Comparison of ENCODE assay signal across 8 mouse cellular contexts in the genomic region with DNA sequence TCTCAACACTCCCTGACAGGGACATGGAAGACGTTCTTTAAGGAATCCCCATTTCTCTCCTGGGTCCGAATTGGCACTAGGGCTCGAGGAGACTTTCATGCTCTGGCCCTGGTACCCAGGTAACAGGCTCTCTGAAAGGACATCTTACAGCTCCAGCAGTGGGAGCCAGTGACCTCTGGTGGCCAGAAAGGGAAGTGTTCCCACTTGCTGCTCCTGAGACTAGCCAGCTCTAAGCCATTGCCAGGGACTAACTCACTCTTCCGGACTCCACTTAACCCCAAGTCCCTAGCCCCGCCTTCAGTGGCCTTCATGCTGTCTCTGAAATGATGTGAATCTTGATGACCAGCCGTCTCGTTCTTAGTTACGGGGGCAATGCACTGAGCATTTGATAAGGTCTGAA.
DNase-seq lines count a peak whose midpoint lies in the region; ATAC-seq and TF ChIP-seq lines count a peak whose summit lies in the region.

No protein-coding gene starts in this region.

- peak; percentile 98 for TF ChIP-seq CTCF in brain, embryonic 14.5 days (IDR thresholded peaks at IDR 0.05; ENCODE audit: borderline replicate concordance, extremely low read depth, insufficient read depth, insufficient read length)

- 0 out of 2 replicates have a peak, but pooled peaks have one; percentile 55 for ATAC-seq in heart, embryonic 14.5 days (ENCODE audit: insufficient number of reproducible peaks, insufficient read depth, low FRiP score, low read depth)
- peak; percentile 58 for ATAC-seq in liver, embryonic 12.5 days
- peak; percentile 64; the same call in 1 of the 2 replicates for ATAC-seq in neural tube, embryonic 11.5 days (ENCODE audit: insufficient read depth, low FRiP score, low TSS enrichment)
- ATAC-seq in stomach, embryonic 15.5 days (ENCODE audit: insufficient read depth, low FRiP score, low read depth) = peak; percentile 71

- no peak overlapping the region for H3K4me2 ChIP-seq in heart, embryonic 14.5 days (ENCODE audit: low read length)
- H3K4me2 ChIP-seq in liver, embryonic 12.5 days = peak overlapping the region; percentile 6; the same call in 1 of the 2 replicates
- no peak overlapping the region for H3K4me2 ChIP-seq in neural tube, embryonic 11.5 days (ENCODE audit: low read depth)
- no peak overlapping the region for H3K4me2 ChIP-seq in stomach, embryonic 15.5 days

- no peak overlapping the region for H3K27ac ChIP-seq in forebrain, embryonic 10.5 days
- H3K27ac ChIP-seq in heart, embryonic 14.5 days (replicated peaks in 1 of 2; ENCODE audit: control insufficient read depth in 1 of 2, insufficient read depth in 1 of 2, low read depth in 2 of 2, low read length in 2 of 2) = no peak overlapping the region
- peak overlapping the region; percentile 80 for H3K27ac ChIP-seq in liver, embryonic 12.5 days
- H3K27ac ChIP-seq in neural tube, embryonic 11.5 days (ENCODE audit: low read depth, low read length) = no peak overlapping the region
- no peak overlapping the region for H3K27ac ChIP-seq in stomach, embryonic 15.5 days

- no peaks in the 10 kb centered on the region for H3K36me3 ChIP-seq in forebrain, embryonic 10.5 days (replicated peaks)
- no peaks in the 10 kb centered on the region for H3K36me3 ChIP-seq in heart, embryonic 14.5 days (ENCODE audit: control insufficient read depth, insufficient read depth, low read length)
- H3K36me3 ChIP-seq in liver, embryonic 12.5 days = peaks cover 73% of the 10 kb centered on the region
- H3K36me3 ChIP-seq in neural tube, embryonic 11.5 days (ENCODE audit: control insufficient read depth, insufficient read depth, low read length) = no peaks in the 10 kb centered on the region
- H3K36me3 ChIP-seq in stomach, embryonic 15.5 days = no peaks in the 10 kb centered on the region

- no peaks in the 10 kb centered on the region for H3K27me3 ChIP-seq in forebrain, embryonic 10.5 days (ENCODE audit: poor library complexity, severe bottlenecking)
- no peaks in the 10 kb centered on the region for H3K27me3 ChIP-seq in heart, embryonic 14.5 days (ENCODE audit: control insufficient read depth, insufficient read depth, low read length)
- H3K27me3 ChIP-seq in liver, embryonic 12.5 days (replicated peaks) = no peaks in the 10 kb centered on the region
- no peaks in the 10 kb centered on the region for H3K27me3 ChIP-seq in neural tube, embryonic 11.5 days (ENCODE audit: control insufficient read depth, insufficient read depth, low read length)
- H3K27me3 ChIP-seq in stomach, embryonic 15.5 days (replicated peaks) = no peaks in the 10 kb centered on the region

- TF ChIP-seq POLR2A in brain, embryonic 14.5 days (IDR thresholded peaks at IDR 0.05; ENCODE audit: borderline replicate concordance, extremely low read depth, insufficient read depth, insufficient read length, poor library complexity, severe bottlenecking) = no peak

- H3K4me3 ChIP-seq in forebrain, embryonic 10.5 days = no peak overlapping the region
- H3K4me3 ChIP-seq in heart, embryonic 14.5 days (ENCODE audit: control insufficient read depth in 1 of 2, insufficient read depth in 1 of 2, low read depth in 1 of 2, low read length in 2 of 2) = no peak overlapping the region
- no peak overlapping the region for H3K4me3 ChIP-seq in liver, embryonic 12.5 days
- H3K4me3 ChIP-seq in neural tube, embryonic 11.5 days (ENCODE audit: low read depth, low read length) = no peak overlapping the region
- no peak overlapping the region for H3K4me3 ChIP-seq in stomach, embryonic 15.5 days (replicated peaks)

- 37% methylated on average over 8 of the region's 8 CpGs for WGBS in forebrain, embryonic 10.5 days
- 11% methylated on average over 8 of the region's 8 CpGs for WGBS in heart, embryonic 14.5 days
- WGBS in liver, embryonic 12.5 days (ENCODE audit: insufficient replicate concordance) = 25% methylated on average over 8 of the region's 8 CpGs
- WGBS in neural tube, embryonic 11.5 days = 33% methylated on average over 8 of the region's 8 CpGs
- WGBS in stomach, embryonic 15.5 days = 22% methylated on average over 8 of the region's 8 CpGs

- H3K9me3 ChIP-seq in forebrain, embryonic 10.5 days = no peaks in the 10 kb centered on the region
- no peaks in the 10 kb centered on the region for H3K9me3 ChIP-seq in heart, embryonic 14.5 days (ENCODE audit: control insufficient read depth, low read length)
- H3K9me3 ChIP-seq in liver, embryonic 12.5 days (replicated peaks) = no peaks in the 10 kb centered on the region
- no peaks in the 10 kb centered on the region for H3K9me3 ChIP-seq in neural tube, embryonic 11.5 days (ENCODE audit: control insufficient read depth, low read length)
- no peaks in the 10 kb centered on the region for H3K9me3 ChIP-seq in stomach, embryonic 15.5 days

- H3K4me1 ChIP-seq in forebrain, embryonic 10.5 days = no peaks in the 10 kb centered on the region
- H3K4me1 ChIP-seq in heart, embryonic 14.5 days (ENCODE audit: control insufficient read depth in 2 of 2, insufficient read depth in 2 of 2, low read length in 2 of 2) = peaks cover 2 to 3% of the 10 kb centered on the region in 2 experiments; a peak in 1 of 4 replicates
- H3K4me1 ChIP-seq in liver, embryonic 12.5 days = peaks cover 41% of the 10 kb centered on the region
- no peaks in the 10 kb centered on the region for H3K4me1 ChIP-seq in neural tube, embryonic 11.5 days (ENCODE audit: control insufficient read depth, insufficient read depth, low read length)
- no peaks in the 10 kb centered on the region for H3K4me1 ChIP-seq in stomach, embryonic 15.5 days

- peak; percentile 79 for DNase-seq in CD4-positive helper T cell, adult 2 months (ENCODE audit: low read depth, low spot score)
- DNase-seq in brain, embryonic 14.5 days (ENCODE audit: low read depth) = peak; percentile 90
- DNase-seq in forebrain, embryonic 10.5 days (ENCODE audit: extremely low spot score, low spot score) = peak; percentile 75
- DNase-seq in kidney, postnatal 10 days = peak; percentile 92
- peak; percentile 85 for DNase-seq in neural tube, embryonic 11.5 days (ENCODE audit: low spot score)

- H3K9ac ChIP-seq in heart, embryonic 14.5 days (ENCODE audit: low read length) = no peak overlapping the region
- H3K9ac ChIP-seq in liver, embryonic 12.5 days = no peak overlapping the region
- no peak overlapping the region for H3K9ac ChIP-seq in neural tube, embryonic 11.5 days (ENCODE audit: low read length)
- no peak overlapping the region for H3K9ac ChIP-seq in stomach, embryonic 15.5 days
